Mouse (Mus musculus) ES-E14 (cell line): ENCODE measurements around the gene Mymk. TPM values are rescaled to one million over a fixed set of nuclear protein-coding genes. Genes with fewer than 3 reads are reported as not detected.

ENCODE experiments used
- DNase-seq: peaks from one replicate; pipeline ENCODE4 v3.0.0-alpha.2; 2013; ENCODE audit warnings: low read depth, low spot score
- H3K27ac ChIP-seq: 2 replicates; pipeline ENCODE4 v1.5.1; 2012; ENCODE audit warnings: low read depth, mild to moderate bottlenecking, low read length, moderate library complexity, mixed read lengths; ENCODE audit not compliant: poor library complexity, insufficient read depth, severe bottlenecking
- H3K36me3 ChIP-seq: 2 replicates; pipeline ENCODE4 v1.6.1; 2012; ENCODE audit warnings: mild to moderate bottlenecking, low read length, moderate library complexity, mixed read lengths; ENCODE audit not compliant: control insufficient read depth, poor library complexity, insufficient read depth, severe bottlenecking
- H3K4me1 ChIP-seq, 2 experiments: fragments of 150-350 bp in 1 of 2; sonication (generic) in 1 of 2; 2 replicates each; pipeline ENCODE4 v1.6.1; 2012; ENCODE audit warnings: low read length in 2 of 2, mild to moderate bottlenecking in 1 of 2, mixed read lengths in 1 of 2; ENCODE audit not compliant: control insufficient read depth in 2 of 2, insufficient read depth in 2 of 2, poor library complexity in 1 of 2
- H3K4me3 ChIP-seq, 2 experiments: fragments of 150-350 bp in 1 of 2; sonication (generic) in 1 of 2; 2 replicates each; pipeline ENCODE4 v1.5.1; 2012; ENCODE audit warnings: low read length in 2 of 2, low read depth in 1 of 2, mild to moderate bottlenecking in 1 of 2, mixed read lengths in 1 of 2; ENCODE audit not compliant: insufficient read depth in 1 of 2, poor library complexity in 1 of 2, severe bottlenecking in 1 of 2
- H3K9ac ChIP-seq: 2 replicates; pipeline ENCODE4 v1.6.1; 2012; ENCODE audit warnings: low read depth, mild to moderate bottlenecking, low read length, mixed read lengths; ENCODE audit not compliant: poor library complexity, insufficient read depth, severe bottlenecking
- H3K9me3 ChIP-seq: fragments of 150-350 bp; sonication (generic); 2 replicates; pipeline ENCODE4 v1.6.1; 2012; ENCODE audit warnings: low read depth, mild to moderate bottlenecking, low read length; ENCODE audit not compliant: control insufficient read depth, insufficient read depth
- CHD2 ChIP-seq: IDR thresholded peaks from 2 replicates; pipeline ENCODE4 v1.6.1; 2014; ENCODE audit warnings: mild to moderate bottlenecking, low read depth, low read length, inconsistent platforms
- HCFC1 ChIP-seq: IDR thresholded peaks from 2 replicates; pipeline ENCODE4 v1.6.1; 2012; ENCODE audit warnings: low read length, inconsistent platforms, borderline replicate concordance; ENCODE audit not compliant: insufficient read depth
- MAFK ChIP-seq: IDR thresholded peaks from 2 replicates; pipeline ENCODE4 v1.6.1; 2014; ENCODE audit warnings: mild to moderate bottlenecking, low read depth, low read length, inconsistent platforms; ENCODE audit not compliant: insufficient read depth
- ZC3H11A ChIP-seq: IDR thresholded peaks from 2 replicates; pipeline ENCODE4 v1.6.1; 2012; ENCODE audit warnings: low read depth, mild to moderate bottlenecking, inconsistent platforms, low read length, borderline replicate concordance
- ZNF384 ChIP-seq: IDR thresholded peaks from 2 replicates; pipeline ENCODE4 v1.6.1; 2012; ENCODE audit warnings: low read depth, low read length, inconsistent platforms
- in situ Hi-C, 2 experiments: fragments of 600-800 bp; cut with MboI; formaldehyde crosslinking; loops; one replicate each; pipeline ENCODE4 v1.15.1; 2025; ENCODE audit warnings: low sequenced_read_pairs in 2 of 2, inconsistent platforms in 1 of 2; ENCODE audit not compliant: unreplicated experiment in 2 of 2
- total RNA-seq: library from RNA; depleted of rRNA; stranded (reverse); fragments of 300-350 nt; gene quantifications from 2 replicates; pipeline ENCODE4 v1.2.3, GENCODE M21; 2012; rRNA removed

Gene Mymk
- total RNA-seq, result not detected in 2 replicates

DNA sequence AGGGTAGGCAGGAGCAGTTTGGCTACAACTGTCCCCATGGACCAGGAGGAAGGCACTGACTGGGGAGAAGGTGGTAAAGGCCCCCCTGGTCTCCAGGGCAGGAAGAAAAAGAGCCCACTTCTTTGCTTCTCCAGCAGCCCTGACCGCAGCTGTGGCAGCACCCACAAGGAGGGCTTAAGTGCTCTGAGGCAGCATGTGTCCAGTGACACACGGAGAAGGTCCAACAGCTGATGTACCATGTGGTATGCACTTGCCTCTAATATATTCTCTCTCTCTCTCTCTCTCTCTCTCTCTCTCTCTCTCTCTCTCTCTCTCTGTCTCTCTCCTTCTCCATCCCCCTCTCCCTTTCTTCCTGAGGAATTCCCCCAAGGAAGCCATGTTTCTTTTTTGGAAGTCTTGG is at the start of gene Mymk:
Mymk (minus strand) TSS at position 202 of the 400 bp plus-strand sequence.
- Histone ChIP-seq H3K4me3 (no peak within 1 kb of the TSS), H3K9me3 (no peaks in the 10 kb centered on the region), H3K4me1 (no peaks in the 10 kb centered on the region), H3K9ac (no peak within 1 kb of the TSS), H3K36me3 (no peaks in the 10 kb centered on the region), H3K27ac (no peak within 1 kb of the TSS)
- no peak for DNase-seq
- TF ChIP-seq ZNF384 (no peak), CHD2 (no peak), HCFC1 (no peak), ZC3H11A (no peak), MAFK (no peak)
- in situ Hi-C loops, result no loop called here

DNA sequence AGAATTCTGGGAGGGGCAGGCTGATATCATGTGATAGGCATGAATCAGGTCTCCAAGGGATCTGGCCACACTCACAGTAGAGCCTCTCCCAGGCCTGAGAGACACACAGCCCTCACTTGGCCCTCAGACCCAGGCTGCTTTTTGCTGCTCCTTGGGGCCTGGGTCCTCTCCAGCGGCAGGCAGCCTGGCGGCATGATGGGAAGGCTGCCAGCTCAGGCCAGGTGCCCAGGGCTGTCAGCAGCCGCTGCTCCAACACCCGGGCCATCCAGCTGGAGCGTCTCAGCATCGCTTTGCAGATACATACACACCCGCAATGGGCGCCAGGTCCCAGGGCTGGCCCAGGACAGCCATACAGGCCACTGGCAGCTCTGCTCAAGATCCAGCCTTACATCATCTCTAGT is 48.3 kb upstream of the Mymk start:
- Histone ChIP-seq H3K4me3 (no peak overlapping the region), H3K4me1 (no peaks in the 10 kb centered on the region), H3K27ac (no peak overlapping the region), H3K36me3 (no peaks in the 10 kb centered on the region), H3K9ac (no peak overlapping the region), H3K9me3 (no peaks in the 10 kb centered on the region)
- no peak for DNase-seq
- no peak for TF ChIP-seq MAFK
- no peak for TF ChIP-seq CHD2
- no peak for TF ChIP-seq ZNF384
- no peak for TF ChIP-seq ZC3H11A
- TF ChIP-seq HCFC1, result no peak
- in situ Hi-C loops, result no loop called here

DNA sequence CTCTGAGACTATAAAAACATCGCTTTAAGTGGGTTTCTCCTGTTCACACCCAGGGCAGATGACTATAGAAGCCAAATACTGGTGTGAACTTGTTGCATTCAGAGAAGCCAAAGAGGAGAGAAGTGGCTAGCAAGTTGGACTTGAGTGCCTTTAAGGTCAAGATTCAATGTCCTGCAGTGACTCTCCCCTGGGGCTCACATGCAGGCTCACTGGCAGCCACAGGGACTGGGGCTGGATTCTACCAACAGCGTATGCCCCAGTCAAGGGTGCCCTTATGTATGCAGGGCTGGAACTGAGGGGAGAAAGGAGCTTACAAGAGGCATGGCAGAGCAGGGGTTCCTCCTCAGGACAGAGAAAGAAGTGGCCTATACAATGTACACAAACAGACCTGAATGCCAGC is 47.8 kb upstream of the Mymk start:
- Histone ChIP-seq H3K36me3 (no peaks in the 10 kb centered on the region), H3K4me1 (no peaks in the 10 kb centered on the region), H3K9me3 (no peaks in the 10 kb centered on the region), H3K27ac (no peak overlapping the region), H3K9ac (no peak overlapping the region), H3K4me3 (no peak overlapping the region)
- no peak for DNase-seq
- in situ Hi-C loops, result no loop called here
- TF ChIP-seq MAFK, result no peak

DNA sequence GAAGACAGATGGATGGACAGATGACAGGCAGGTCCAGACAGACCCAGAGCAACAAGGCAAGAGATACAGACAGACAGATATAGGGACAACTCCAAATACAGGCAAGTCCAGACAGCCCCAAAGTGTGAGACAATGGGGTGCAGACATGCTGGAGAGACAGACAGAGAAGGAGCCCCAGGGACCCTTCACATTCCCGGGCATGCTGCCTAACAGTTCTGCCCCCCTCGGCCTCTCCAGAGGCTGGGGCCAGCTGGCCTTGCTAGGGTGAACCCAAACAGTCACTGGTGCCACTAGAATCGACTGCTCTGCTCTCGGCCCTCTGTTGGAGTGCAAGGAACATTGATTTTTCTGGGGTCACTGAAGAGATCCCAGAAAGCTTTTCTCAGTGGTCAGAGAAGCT is 46.5 kb upstream of the Mymk start:
- Histone ChIP-seq H3K9ac (no peak overlapping the region), H3K4me3 (no peak overlapping the region), H3K9me3 (no peaks in the 10 kb centered on the region), H3K36me3 (no peaks in the 10 kb centered on the region), H3K4me1 (no peaks in the 10 kb centered on the region), H3K27ac (no peak overlapping the region)
- in situ Hi-C loops, result no loop called here
- TF ChIP-seq HCFC1, result no peak
- no peak for TF ChIP-seq ZC3H11A
- TF ChIP-seq CHD2, result no peak
- TF ChIP-seq ZNF384, result no peak
- no peak for TF ChIP-seq MAFK
- DNase-seq, result no peak

DNA sequence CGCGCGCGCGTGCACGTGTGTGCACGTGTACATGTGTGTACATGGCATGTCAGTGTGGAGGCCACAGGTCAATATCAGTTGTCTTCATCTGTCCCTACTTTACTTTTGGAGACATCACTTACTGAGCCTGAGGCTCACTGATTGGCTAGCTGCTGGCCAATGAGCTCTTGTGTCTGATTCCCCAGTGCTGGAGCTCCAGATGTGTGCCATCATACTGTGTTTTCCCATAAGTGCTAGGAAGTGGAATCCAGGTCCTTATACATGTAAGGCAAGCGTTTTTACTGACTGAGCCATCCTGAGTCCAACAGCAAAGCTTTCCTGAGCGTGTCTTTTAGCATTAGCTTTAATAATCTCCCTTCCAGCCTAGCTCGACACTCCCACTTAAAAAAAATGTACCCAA is 42.2 kb upstream of the Mymk start:
- Histone ChIP-seq H3K9ac (no peak overlapping the region), H3K9me3 (no peaks in the 10 kb centered on the region), H3K4me1 (peaks cover 0 to 2% of the 10 kb centered on the region in 2 experiments; a peak in 1 of 4 replicates), H3K36me3 (no peaks in the 10 kb centered on the region), H3K27ac (no peak overlapping the region), H3K4me3 (no peak overlapping the region)
- no peak for DNase-seq
- in situ Hi-C loops, result no loop called here
- TF ChIP-seq ZNF384, result no peak
- no peak for TF ChIP-seq ZC3H11A
- no peak for TF ChIP-seq HCFC1
- TF ChIP-seq MAFK, result no peak
- TF ChIP-seq CHD2, result no peak
